Mouse (Mus musculus) stomach, embryonic 14.5 days (tissue): ENCODE data around the gene Cpm. TPM values are rescaled to one million over a fixed set of nuclear protein-coding genes. Genes with fewer than 3 reads are reported as not detected.

Experiments
- ATAC-seq: fragments of 200-750 bp; cut with Nextera tagmentation; 2 replicates; pipeline ENCODE4 v1.8.0; 2017; ENCODE audit warnings: low read depth, moderate TSS enrichment; ENCODE audit not compliant: insufficient number of reproducible peaks, insufficient read depth, low FRiP score
- H3K27ac ChIP-seq: fragments of 300-500 bp; sonication (generic); 2 replicates; pipeline ENCODE4 v1.5.1; 2014; ENCODE audit warnings: mild to moderate bottlenecking, low read length, moderate library complexity, mixed read lengths
- H3K27me3 ChIP-seq: fragments of 300-500 bp; sonication (generic); 2 replicates; pipeline ENCODE4 v1.6.1; 2014; ENCODE audit warnings: low read length, control low read depth, mixed read lengths; ENCODE audit not compliant: control insufficient read depth, insufficient read depth
- H3K36me3 ChIP-seq: fragments of 300-500 bp; sonication (generic); 2 replicates; pipeline ENCODE4 v1.6.1; 2014; ENCODE audit warnings: mild to moderate bottlenecking, control low read depth, low read length, moderate library complexity, mixed read lengths; ENCODE audit not compliant: control insufficient read depth, insufficient read depth
- H3K4me1 ChIP-seq: fragments of 300-500 bp; sonication (generic); 2 replicates; pipeline ENCODE4 v1.6.1; 2014; ENCODE audit warnings: low read length, control low read depth, mixed read lengths; ENCODE audit not compliant: control insufficient read depth, insufficient read depth
- H3K4me2 ChIP-seq: fragments of 300-500 bp; sonication (generic); replicated peaks from 2 replicates; pipeline ENCODE4 v1.6.1; 2014; ENCODE audit warnings: low read depth, low read length, control low read depth
- H3K4me3 ChIP-seq: fragments of 300-500 bp; sonication (generic); 2 replicates; pipeline ENCODE4 v1.5.1; 2014; ENCODE audit warnings: low read depth, low read length, control low read depth
- H3K9ac ChIP-seq: fragments of 300-500 bp; sonication (generic); replicated peaks from 2 replicates; pipeline ENCODE4 v1.6.1; 2014; ENCODE audit warnings: low read depth, mild to moderate bottlenecking, control low read depth, low read length, moderate library complexity, mixed read lengths
- H3K9me3 ChIP-seq: fragments of 300-500 bp; sonication (generic); 2 replicates; pipeline ENCODE4 v1.6.1; 2016; ENCODE audit warnings: low read depth, low read length, control low read depth; ENCODE audit not compliant: control insufficient read depth
- WGBS: fragments of 180-500 bp; shearing (Covaris S2); extraction: QIAGEN DNeasy Blood & Tissue Kit; methylation state at CpG from one replicate; pipeline ENCODE4 v1.1.7; 2014; 5-methylcytosine and 5-hydroxymethylcytosine counted together
- polyA plus RNA-seq: library from polyadenylated mRNA; unstranded; fragments of >200 nt; fragmentation: Nextera tagmentation; extraction: Ambion mirVana; gene quantifications from 2 replicates; pipeline ENCODE4 v1.2.1, GENCODE M21; 2014

Cpm gene
- polyA plus RNA-seq, 1 experiment from 2014 or later: 95.8 TPM

DNA sequence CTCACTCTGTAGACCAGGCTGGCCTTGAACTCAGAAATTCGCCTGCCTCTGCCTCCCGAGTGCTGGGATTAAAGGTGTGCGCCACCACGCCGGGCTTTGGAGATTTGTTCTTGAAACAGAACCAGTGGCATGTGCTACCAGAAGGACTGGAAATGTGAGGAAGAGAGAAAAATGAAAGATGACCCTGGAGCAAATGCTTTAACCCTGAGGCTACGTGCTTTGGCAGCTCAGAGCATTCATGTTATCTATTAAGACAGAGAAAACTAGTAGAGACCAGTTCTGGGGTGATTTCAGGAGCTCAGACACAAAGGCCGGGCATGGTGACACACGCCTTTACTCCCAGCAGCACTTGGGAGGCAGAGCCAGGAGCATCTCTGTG, 9.9 kb downstream of the Cpm start:
- 82% methylated on average over 8 of the region's 8 CpGs for WGBS
- no peak overlapping the region for H3K4me3 ChIP-seq
- H3K9me3 ChIP-seq: no peaks in the 10 kb centered on the region
- H3K27me3 ChIP-seq: no peaks in the 10 kb centered on the region
- no peak overlapping the region for H3K9ac ChIP-seq
- no peaks in the 10 kb centered on the region for H3K4me1 ChIP-seq
- H3K27ac ChIP-seq: no peak overlapping the region
- no peak for ATAC-seq
- H3K36me3 ChIP-seq: no peaks in the 10 kb centered on the region
- no peak overlapping the region for H3K4me2 ChIP-seq

DNA sequence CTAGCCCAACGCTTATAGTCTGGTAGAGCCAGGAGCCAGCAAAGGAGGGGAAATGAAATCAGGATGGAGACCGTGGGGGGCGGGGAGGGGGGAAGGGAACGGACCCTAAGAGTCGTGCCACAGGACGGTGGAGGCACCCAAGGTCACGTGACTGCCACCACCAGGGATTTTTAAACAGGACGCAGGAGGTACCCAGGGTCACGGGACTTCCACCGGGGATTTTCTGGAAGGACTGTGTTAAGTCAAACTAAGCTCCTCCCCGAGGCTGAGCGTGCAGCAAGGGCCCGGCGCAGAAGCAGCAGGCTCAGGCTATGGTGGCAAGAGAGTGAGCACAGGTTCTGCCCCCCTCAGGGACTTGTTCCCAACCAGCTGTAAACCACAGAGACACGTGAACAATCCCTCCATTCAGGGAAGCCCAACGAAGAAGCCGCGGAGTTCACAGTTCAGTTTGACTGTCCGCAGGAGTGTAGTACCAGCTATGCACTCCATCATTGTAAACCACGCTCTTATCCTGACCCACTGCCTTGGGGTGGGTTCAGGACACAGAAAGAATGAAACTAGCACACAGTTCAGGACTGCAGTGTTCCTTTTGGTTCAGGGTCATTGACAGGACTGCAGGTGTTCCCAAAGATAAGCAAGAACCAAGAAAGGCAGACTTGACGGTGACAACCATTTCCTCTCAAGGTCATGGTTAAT, 10.7 kb downstream of the Cpm start:
- ATAC-seq: no peak; the same call in 1 of the 2 replicates
- Histone ChIP-seq H3K4me1 (no peaks in the 10 kb centered on the region), H3K27ac (no peak overlapping the region), H3K4me2 (no peak overlapping the region), H3K9ac (no peak overlapping the region), H3K36me3 (no peaks in the 10 kb centered on the region), H3K4me3 (no peak overlapping the region), H3K27me3 (no peaks in the 10 kb centered on the region), H3K9me3 (no peaks in the 10 kb centered on the region)
- 53% methylated on average over 21 of the region's 21 CpGs for WGBS

DNA sequence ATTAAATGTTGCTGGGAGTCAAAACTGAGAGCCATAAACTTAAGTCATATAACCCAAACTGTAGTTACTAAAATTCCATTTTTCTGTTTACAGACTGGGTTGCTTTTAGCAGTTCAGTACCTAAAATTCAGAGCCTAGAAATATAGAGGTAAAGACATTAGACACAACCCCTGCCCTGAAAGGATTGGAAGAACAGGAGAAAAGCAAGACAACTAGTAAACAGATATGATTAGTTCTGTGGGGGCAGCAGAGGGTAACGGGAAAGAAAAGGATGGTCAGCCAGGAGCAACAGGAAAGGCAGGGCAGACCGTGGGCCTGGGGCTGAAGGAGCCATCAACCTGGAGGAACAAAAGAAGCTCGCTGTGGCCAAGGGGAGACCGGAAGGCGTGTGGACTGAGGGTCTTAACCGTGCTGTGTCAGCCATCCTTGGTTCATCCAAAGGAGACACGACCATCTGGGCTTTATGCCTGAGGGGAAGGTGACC, 11.3 kb downstream of the Cpm start:
- no peaks in the 10 kb centered on the region for H3K36me3 ChIP-seq
- no peaks in the 10 kb centered on the region for H3K4me1 ChIP-seq
- H3K9me3 ChIP-seq: no peaks in the 10 kb centered on the region
- no peak for ATAC-seq
- no peak overlapping the region for H3K27ac ChIP-seq
- no peak overlapping the region for H3K9ac ChIP-seq
- WGBS: 79% methylated on average over 7 of the region's 7 CpGs
- H3K27me3 ChIP-seq: no peaks in the 10 kb centered on the region
- H3K4me3 ChIP-seq: no peak overlapping the region
- no peak overlapping the region for H3K4me2 ChIP-seq

DNA sequence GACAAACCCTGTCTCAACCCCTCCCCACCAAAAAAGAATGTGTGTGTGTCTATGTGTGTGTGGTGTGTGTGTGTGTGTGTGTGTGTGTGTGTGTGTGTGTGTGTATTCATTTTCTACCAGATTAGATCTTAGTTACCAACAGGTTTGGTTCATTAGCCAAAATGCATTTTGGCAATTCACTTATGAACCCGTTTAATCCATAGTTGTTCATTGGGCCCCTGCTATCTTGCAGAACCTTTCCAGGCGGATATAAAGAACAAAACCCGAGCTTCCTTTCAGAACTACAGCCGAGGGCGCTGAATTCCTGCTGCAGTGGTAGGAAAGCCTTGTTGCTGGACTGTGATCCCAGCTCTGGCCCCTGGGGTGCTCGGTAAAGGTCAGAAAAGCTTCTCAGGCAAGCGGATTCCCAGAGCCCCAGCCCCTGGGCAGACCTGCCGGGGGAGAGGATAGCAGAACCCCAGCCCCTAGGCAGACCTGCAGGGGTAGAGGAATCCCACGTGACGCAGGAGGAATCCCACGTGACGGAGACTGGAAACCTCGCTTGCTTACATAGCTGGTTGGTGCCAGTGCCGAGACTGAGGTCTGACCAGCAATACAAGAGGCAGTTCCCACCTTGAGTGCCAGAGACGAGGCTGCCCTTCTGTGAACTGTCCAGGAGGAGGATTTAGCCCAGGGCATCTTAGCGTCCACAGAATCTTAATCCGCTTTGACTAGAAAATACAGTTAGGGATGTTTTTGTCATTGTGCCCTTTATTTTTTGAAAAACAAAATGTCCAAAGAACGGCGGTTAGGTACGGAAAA, 12.3 kb downstream of the Cpm start:
- Histone ChIP-seq H3K9me3 (no peaks in the 10 kb centered on the region), H3K27me3 (no peaks in the 10 kb centered on the region), H3K27ac (no peak overlapping the region), H3K4me1 (no peaks in the 10 kb centered on the region), H3K36me3 (no peaks in the 10 kb centered on the region), H3K4me2 (no peak overlapping the region), H3K4me3 (no peak overlapping the region), H3K9ac (no peak overlapping the region)
- WGBS: 66% methylated on average over 20 of the region's 20 CpGs
- no peak for ATAC-seq

DNA sequence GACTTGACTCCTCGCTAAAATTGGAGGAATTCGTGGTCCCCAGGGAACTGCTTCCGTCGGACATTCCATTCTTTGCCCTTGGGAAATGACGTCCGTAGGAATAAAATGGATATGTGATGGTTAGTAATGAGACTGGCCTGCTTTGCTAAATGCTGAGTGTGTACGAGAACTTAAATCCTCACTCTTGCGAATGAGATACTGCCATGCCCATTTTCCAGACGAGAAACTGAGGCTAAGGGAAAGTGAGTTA, 12.8 kb downstream of the Cpm start:
- no peak for ATAC-seq
- no peak overlapping the region for H3K9ac ChIP-seq
- no peak overlapping the region for H3K4me2 ChIP-seq
- no peak overlapping the region for H3K27ac ChIP-seq
- H3K9me3 ChIP-seq: no peaks in the 10 kb centered on the region
- 92% methylated on average over 9 of the region's 9 CpGs for WGBS
- no peak overlapping the region for H3K4me3 ChIP-seq
- no peaks in the 10 kb centered on the region for H3K4me1 ChIP-seq
- no peaks in the 10 kb centered on the region for H3K27me3 ChIP-seq
- H3K36me3 ChIP-seq: no peaks in the 10 kb centered on the region

DNA sequence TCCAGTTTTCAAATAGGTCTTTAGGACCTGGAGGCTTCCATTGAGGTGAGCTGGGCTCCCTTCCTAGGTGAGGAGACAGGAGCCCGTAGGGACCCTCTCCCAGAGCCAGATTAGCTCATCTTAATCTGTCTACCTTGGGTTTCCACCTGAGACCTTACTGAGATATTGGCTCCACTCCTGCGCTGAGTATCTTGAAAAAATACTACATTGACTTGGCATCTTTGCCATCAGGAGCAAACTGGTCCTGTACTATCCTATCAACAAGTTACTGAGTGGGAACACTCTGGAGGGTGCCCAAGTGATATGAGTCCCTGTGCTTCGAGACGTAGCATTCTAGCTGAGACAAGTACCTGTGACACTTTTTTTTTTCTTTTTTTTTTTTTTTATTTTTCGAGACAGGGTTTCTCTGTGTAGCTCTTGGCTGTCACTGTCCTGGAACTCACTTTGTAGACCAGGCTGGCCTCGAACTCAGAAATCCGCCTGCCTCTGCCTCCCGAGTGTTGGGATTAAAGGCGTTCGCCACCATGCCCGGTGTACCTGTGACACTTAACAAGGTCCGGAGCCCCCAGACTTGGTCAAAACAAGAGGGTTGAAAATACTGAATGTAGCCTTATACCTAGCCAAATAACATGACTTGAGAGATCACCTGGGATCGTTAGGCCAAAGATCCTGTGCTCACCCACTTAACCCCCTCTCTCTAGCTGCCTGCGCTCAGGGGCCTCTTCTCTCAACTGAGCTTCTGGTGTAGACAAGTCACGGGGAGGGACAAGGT, 13.4 kb downstream of the Cpm start:
- no peaks in the 10 kb centered on the region for H3K36me3 ChIP-seq
- no peak overlapping the region for H3K27ac ChIP-seq
- no peaks in the 10 kb centered on the region for H3K27me3 ChIP-seq
- ATAC-seq: no peak
- H3K9ac ChIP-seq: no peak overlapping the region
- 93% methylated on average over 15 of the region's 15 CpGs for WGBS
- H3K4me1 ChIP-seq: no peaks in the 10 kb centered on the region
- H3K4me3 ChIP-seq: no peak overlapping the region
- no peaks in the 10 kb centered on the region for H3K9me3 ChIP-seq
- no peak overlapping the region for H3K4me2 ChIP-seq

DNA sequence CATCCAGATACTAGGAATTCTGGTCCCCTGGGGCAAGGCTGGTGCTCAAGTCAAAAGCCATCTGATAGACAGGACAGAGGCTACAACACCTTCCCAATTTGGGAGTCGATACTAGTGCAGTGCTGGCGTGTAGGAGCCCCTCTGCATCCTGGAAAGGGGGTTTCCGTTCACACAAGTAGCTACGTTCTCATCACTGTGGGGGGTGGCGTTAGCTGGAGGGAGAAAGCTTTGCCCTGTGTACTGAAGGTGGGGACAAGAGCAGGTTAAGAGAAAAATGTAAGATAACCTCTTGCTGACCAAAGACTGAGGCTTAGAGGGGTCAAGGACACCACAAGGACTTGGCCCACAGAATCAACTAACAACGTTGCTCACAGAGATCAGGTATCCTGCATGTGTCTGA, 14.0 kb downstream of the Cpm start:
- WGBS: 75% methylated on average over 6 of the region's 6 CpGs
- ATAC-seq: 0 out of 2 replicates have a peak, but pooled peaks have one; percentile 46
- no peak overlapping the region for H3K9ac ChIP-seq
- no peaks in the 10 kb centered on the region for H3K4me1 ChIP-seq
- H3K4me3 ChIP-seq: no peak overlapping the region
- H3K27ac ChIP-seq: no peak overlapping the region
- no peak overlapping the region for H3K4me2 ChIP-seq
- no peaks in the 10 kb centered on the region for H3K36me3 ChIP-seq
- no peaks in the 10 kb centered on the region for H3K9me3 ChIP-seq
- no peaks in the 10 kb centered on the region for H3K27me3 ChIP-seq

DNA sequence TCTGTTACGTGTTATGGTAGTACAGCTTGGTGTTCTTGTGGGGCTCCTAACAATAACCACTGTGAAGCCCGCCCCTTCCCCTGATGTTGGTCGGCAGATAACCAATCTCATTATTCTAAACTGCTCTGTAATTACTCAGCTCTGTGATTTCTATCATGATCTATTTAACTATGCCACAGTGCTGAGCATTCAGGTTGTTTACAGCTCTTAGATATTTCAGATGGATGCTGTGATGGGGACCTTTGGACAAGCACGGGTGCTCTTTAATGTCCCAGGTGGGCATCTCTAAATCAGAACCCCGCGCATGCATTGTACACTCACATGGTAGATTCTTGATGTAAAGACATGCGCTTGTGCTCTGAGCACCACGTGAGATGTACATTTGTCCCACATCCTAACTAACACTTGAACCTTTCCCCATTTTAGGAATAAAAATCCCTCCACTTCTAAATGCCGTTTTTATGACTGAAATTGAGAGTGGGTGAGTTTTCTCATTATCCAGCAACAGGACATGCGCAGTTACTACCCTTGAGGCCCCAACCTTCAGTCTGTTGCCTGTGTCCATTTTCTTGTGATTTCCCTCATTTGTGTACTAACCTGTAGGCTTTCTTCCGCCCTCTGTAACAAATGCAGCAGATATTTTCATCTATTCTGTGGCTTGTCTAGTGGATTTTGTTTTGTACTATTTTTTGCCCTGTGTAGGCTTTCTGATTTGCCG, 14.6 kb downstream of the Cpm start:
- Histone ChIP-seq H3K36me3 (no peaks in the 10 kb centered on the region), H3K4me3 (no peak overlapping the region), H3K9me3 (no peaks in the 10 kb centered on the region), H3K4me1 (no peaks in the 10 kb centered on the region), H3K27ac (no peak overlapping the region), H3K4me2 (no peak overlapping the region), H3K27me3 (no peaks in the 10 kb centered on the region), H3K9ac (no peak overlapping the region)
- 86% methylated on average over 12 of the region's 12 CpGs for WGBS
- ATAC-seq: no peak
